ENCODE assay signal across 13 mouse cellular contexts in the genomic region with DNA sequence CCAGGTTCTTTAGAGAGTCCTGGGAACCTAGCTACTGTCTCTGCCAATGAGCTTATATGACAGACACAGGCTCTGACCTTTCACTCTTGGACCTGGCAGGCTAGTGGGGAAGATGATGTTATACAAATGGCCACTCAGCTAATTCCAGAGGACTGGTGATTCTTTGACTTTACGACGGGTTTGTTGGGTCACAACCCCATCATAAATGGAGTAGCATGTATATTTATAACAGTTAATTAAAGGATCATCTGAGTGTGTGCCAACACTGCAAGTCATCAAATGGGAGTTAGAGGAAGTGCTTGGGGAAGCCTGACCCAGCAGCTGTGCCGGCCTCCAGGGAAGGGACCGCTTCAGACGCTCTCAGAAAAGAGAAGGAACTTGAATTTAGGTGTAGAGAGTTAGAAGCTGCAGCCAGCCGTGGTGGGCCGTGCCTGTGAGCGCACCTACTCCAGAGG. TPM values are rescaled to one million over a fixed set of nuclear protein-coding genes. Genes with fewer than 3 reads are reported as not detected.
DNase-seq lines count a peak whose midpoint lies in the region; ATAC-seq and TF ChIP-seq lines count a peak whose summit lies in the region.
"Had no signal": no experiment of that assay in that cellular context is flagged by ENCODE, and none has a peak within 500 bp of the region (broad histone marks: within the 10 kb centered on the region; RNA-seq: fewer than 3 reads in every experiment).

No protein-coding gene starts in this region.

- DNase-seq in kidney, adult 9 months, result no peak
- no peak for DNase-seq in Patski (ENCODE audit: low read depth, low spot score)
- no peak for DNase-seq in hindbrain, embryonic 10.5 days (ENCODE audit: low spot score)
- no peak for DNase-seq in spleen, adult 12 weeks (ENCODE audit: low spot score)
- no peak for DNase-seq in adrenal gland, postnatal 4 days (ENCODE audit: low spot score in 2 of 2)
- DNase-seq: cerebellum, postnatal 36 days; thymus, adult 18-20 months had no signal

- no peak for TF ChIP-seq CTCF in Patski (IDR thresholded peaks at IDR 0.05)

- H3K9ac ChIP-seq in kidney, embryonic 16.5 days (replicated peaks; ENCODE audit: low read length), result no peak overlapping the region
- H3K9ac ChIP-seq: heart, embryonic 13.5 days; limb, embryonic 15.5 days had no signal

- CTCF ChIA-PET in Patski (lab: Charles Lee), result interaction anchor here (1.1 kb wide), 1 partner anchor 68 kb away, joined by 3 read pairs; no protein-coding TSS in a partner anchor

- no peak overlapping the region for H3K27ac ChIP-seq in kidney, embryonic 16.5 days (ENCODE audit: low read length)
- H3K27ac ChIP-seq in hindbrain, embryonic 10.5 days, result no peak overlapping the region
- H3K27ac ChIP-seq: heart, embryonic 13.5 days; limb, embryonic 15.5 days had no signal

- H3K27me3 ChIP-seq in kidney, embryonic 16.5 days (ENCODE audit: insufficient read depth, low read length), result no peaks in the 10 kb centered on the region
- H3K27me3 ChIP-seq in Patski, result no peaks in the 10 kb centered on the region
- no peaks in the 10 kb centered on the region for H3K27me3 ChIP-seq in hindbrain, embryonic 10.5 days (ENCODE audit: insufficient read depth, poor library complexity, severe bottlenecking)
- H3K27me3 ChIP-seq: heart, embryonic 13.5 days; limb, embryonic 15.5 days had no signal

- WGBS in kidney, embryonic 16.5 days, result 63% methylated on average over 8 of the region's 8 CpGs
- 86% methylated on average over 8 of the region's 8 CpGs for WGBS in hindbrain, embryonic 10.5 days

- H3K36me3 ChIP-seq in kidney, embryonic 16.5 days (ENCODE audit: insufficient read depth, low read length), result no peaks in the 10 kb centered on the region
- no peaks in the 10 kb centered on the region for H3K36me3 ChIP-seq in hindbrain, embryonic 10.5 days
- H3K36me3 ChIP-seq: heart, embryonic 13.5 days; limb, embryonic 15.5 days had no signal

- in situ Hi-C loops in Patski (cut with MboI; ENCODE audit: low pct_unique_long_range_greater_than_20kb), result no loop called here

- no peak overlapping the region for H3K4me3 ChIP-seq in kidney, embryonic 16.5 days (ENCODE audit: low read length)
- H3K4me3 ChIP-seq in hindbrain, embryonic 10.5 days, result no peak overlapping the region
- H3K4me3 ChIP-seq: heart, embryonic 13.5 days; limb, embryonic 15.5 days had no signal

- ATAC-seq in kidney, embryonic 16.5 days (ENCODE audit: low FRiP score, low TSS enrichment), result peak; percentile 78
- ATAC-seq in Patski, result peak; percentile 17
- ATAC-seq in granulocyte monocyte progenitor cell, adult 5-6 weeks (replicated peaks; ENCODE audit: poor library complexity, severe bottlenecking), result peak; percentile 93
- peak; percentile 67 for ATAC-seq in megakaryocyte progenitor cell, adult 5-6 weeks (replicated peaks; ENCODE audit: poor library complexity)

- peaks cover 8% of the 10 kb centered on the region; the same call in 1 of the 2 replicates for H3K4me1 ChIP-seq in kidney, embryonic 16.5 days (ENCODE audit: insufficient read depth, low read length)
- H3K4me1 ChIP-seq in hindbrain, embryonic 10.5 days (replicated peaks), result no peaks in the 10 kb centered on the region

- no peaks in the 10 kb centered on the region; the same call in 1 of the 2 replicates for H3K9me3 ChIP-seq in kidney, embryonic 16.5 days (ENCODE audit: low read length)
- H3K9me3 ChIP-seq in hindbrain, embryonic 10.5 days, result 0 out of 2 replicates have a peak, but pooled peaks cover 5% of the 10 kb centered on the region
- H3K9me3 ChIP-seq: heart, embryonic 13.5 days; limb, embryonic 15.5 days had no signal

- H3K4me2 ChIP-seq in kidney, embryonic 16.5 days (replicated peaks; ENCODE audit: low read depth, low read length), result no peak overlapping the region
- H3K4me2 ChIP-seq: limb, embryonic 15.5 days had no signal

- POLR2A ChIA-PET in Patski (lab: Charles Lee), result interaction anchor here (0.6 kb wide), 1 partner anchor 207 kb away, joined by 3 read pairs; no protein-coding TSS in a partner anchor

RNA-seq across cellular contexts. Expression of a gene that starts 4.2 kb away (rescaled TPM):
- polyA plus RNA-seq in kidney, embryonic 16.5 days (2015; fragmentation: Nextera tagmentation; extraction: Ambion mirVana), result not detected in 2 replicates
- polyA plus RNA-seq in Patski (2021), result not detected
- total RNA-seq in granulocyte monocyte progenitor cell, adult 5-6 weeks (2014; fragmentation: Nextera tagmentation), result not detected in 2 replicates
- total RNA-seq in granulocyte monocyte progenitor cell, adult 5-6 weeks (2017), result not detected in 2 replicates
- total RNA-seq in megakaryocyte progenitor cell, adult 5-6 weeks (2015), result not detected in 2 replicates
- not detected in 2 replicates for total RNA-seq in megakaryocyte progenitor cell, adult 5-6 weeks (2017)
- not detected in 2 replicates for polyA plus RNA-seq in hindbrain, embryonic 10.5 days (2016; fragmentation: Nextera tagmentation; extraction: Ambion mirVana)
- not detected for total RNA-seq in adrenal gland, postnatal 4 days (2021)
- total RNA-seq: left cerebral cortex, adult 18-20 months had no signal
- polyA plus RNA-seq: heart, embryonic 13.5 days; limb, embryonic 15.5 days had no signal

RNA-seq across cellular contexts. Expression of a gene that starts 25.3 kb away (rescaled TPM):
- 42.3 and 48.4 TPM in 2 replicates for polyA plus RNA-seq in kidney, embryonic 16.5 days (2015; fragmentation: Nextera tagmentation; extraction: Ambion mirVana)
- polyA plus RNA-seq in Patski (2021), result 237 TPM
- total RNA-seq in granulocyte monocyte progenitor cell, adult 5-6 weeks (2014; fragmentation: Nextera tagmentation), result 152 and 190 TPM in 2 replicates
- 191 and 211 TPM in 2 replicates for total RNA-seq in granulocyte monocyte progenitor cell, adult 5-6 weeks (2017)
- total RNA-seq in megakaryocyte progenitor cell, adult 5-6 weeks (2015), result 95.3 and 110 TPM in 2 replicates
- total RNA-seq in megakaryocyte progenitor cell, adult 5-6 weeks (2017), result 163 and 183 TPM in 2 replicates
- 52.8 and 77.6 TPM in 2 replicates for polyA plus RNA-seq in hindbrain, embryonic 10.5 days (2016; fragmentation: Nextera tagmentation; extraction: Ambion mirVana)
- total RNA-seq in adrenal gland, postnatal 4 days (2021), result 100 to 1,000 TPM; 216 to 223 TPM

RNA-seq across cellular contexts. Expression of a gene that starts 25.6 kb away (rescaled TPM):
- polyA plus RNA-seq in kidney, embryonic 16.5 days (2015; fragmentation: Nextera tagmentation; extraction: Ambion mirVana), result 0.35 TPM in 1 of 2 replicates, not detected in the other
- polyA plus RNA-seq in Patski (2021), result not detected
- total RNA-seq in granulocyte monocyte progenitor cell, adult 5-6 weeks (2014; fragmentation: Nextera tagmentation), result not detected in 2 replicates
- total RNA-seq in granulocyte monocyte progenitor cell, adult 5-6 weeks (2017), result not detected in 2 replicates
- total RNA-seq in megakaryocyte progenitor cell, adult 5-6 weeks (2015), result 0.34 TPM in 1 of 2 replicates, not detected in the other
- total RNA-seq in megakaryocyte progenitor cell, adult 5-6 weeks (2017), result not detected in 2 replicates
- polyA plus RNA-seq in hindbrain, embryonic 10.5 days (2016; fragmentation: Nextera tagmentation; extraction: Ambion mirVana), result 1.0 and 1.7 TPM in 2 replicates
- not detected for total RNA-seq in adrenal gland, postnatal 4 days (2021)
- total RNA-seq: left cerebral cortex, adult 18-20 months had no signal

Comparison
In these comparisons a context has a peak if more than half of its experiments do, and no peak if none do; other contexts are left out.
1. ATAC-seq: peak in every context shown above with its lines; median percentile 93 in granulocyte monocyte progenitor cell, adult 5-6 weeks; 78 in kidney, embryonic 16.5 days; 67 in megakaryocyte progenitor cell, adult 5-6 weeks; 17 in Patski.